Mouse (Mus musculus): ENCODE measurements around the gene Gm11639. TPM values are rescaled to one million over a fixed set of nuclear protein-coding genes. Genes with fewer than 3 reads are reported as not detected.
A peak's percentile ranks its signal among the peaks of the same experiment; 100 is the strongest.

Gm11639 gene
- total RNA-seq (2021) (under 1 TPM; 0.02 to 0.05 TPM), polyA plus RNA-seq (2012; rRNA removed) (not detected in 2 replicates)
- long read RNA-seq = 0 reads

DNA sequence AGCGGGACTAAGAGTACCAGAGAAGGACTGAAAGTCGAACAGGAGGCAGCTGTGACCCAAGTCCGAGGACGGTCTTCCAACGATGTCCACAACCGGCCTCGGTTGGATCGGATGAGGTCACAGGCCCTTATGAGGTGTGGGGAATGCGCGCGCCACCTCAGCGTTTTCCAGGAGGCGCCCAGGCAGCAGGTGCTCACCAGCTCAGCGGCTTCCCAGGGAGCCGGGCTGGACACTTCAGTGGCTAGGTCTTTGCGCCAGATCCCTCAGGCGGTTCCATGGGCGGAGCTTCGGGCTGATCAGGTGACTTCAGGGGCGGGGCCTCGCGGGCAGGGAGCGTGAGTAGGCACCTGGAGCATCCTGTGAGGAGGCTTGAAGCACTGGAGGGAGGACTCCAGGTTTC lies at the start of gene Gm11639:
Gm11639 (plus strand) TSS at position 160 of the 400 bp plus-strand sequence.
- intact Hi-C loops (cut with DNase I) = no loop called here
- H3K27me3 ChIP-seq (ENCODE audit: control insufficient read depth, insufficient read depth, low read length) = no peaks in the 10 kb centered on the region
- no peak for DNase-seq
- H3K27ac ChIP-seq = no peak within 1 kb of the TSS
- H3K4me3 ChIP-seq = no peak within 1 kb of the TSS
- 29% methylated on average over 23 of the region's 23 CpGs for WGBS
- H3K9ac ChIP-seq (ENCODE audit: low read depth, low read length) = no peak within 1 kb of the TSS
- H3K79me2 ChIP-seq (replicated peaks; ENCODE audit: control insufficient read depth, insufficient read depth, low read length) = no peaks in the 10 kb centered on the region
- H3K4me1 ChIP-seq (ENCODE audit: control insufficient read depth, insufficient read depth, low read length) = no peaks in the 10 kb centered on the region
- no peaks in the 10 kb centered on the region for H3K36me3 ChIP-seq (ENCODE audit: control insufficient read depth, insufficient read depth, low read length)
- no peak for TF ChIP-seq POLR2A (IDR thresholded peaks at IDR 0.05; ENCODE audit: insufficient read depth, low read depth, low read length)
- no peak for TF ChIP-seq EP300 (IDR thresholded peaks at IDR 0.05; ENCODE audit: insufficient read depth, low read depth, low read length)
- no peak for TF ChIP-seq CTCF (IDR thresholded peaks at IDR 0.05)

DNA sequence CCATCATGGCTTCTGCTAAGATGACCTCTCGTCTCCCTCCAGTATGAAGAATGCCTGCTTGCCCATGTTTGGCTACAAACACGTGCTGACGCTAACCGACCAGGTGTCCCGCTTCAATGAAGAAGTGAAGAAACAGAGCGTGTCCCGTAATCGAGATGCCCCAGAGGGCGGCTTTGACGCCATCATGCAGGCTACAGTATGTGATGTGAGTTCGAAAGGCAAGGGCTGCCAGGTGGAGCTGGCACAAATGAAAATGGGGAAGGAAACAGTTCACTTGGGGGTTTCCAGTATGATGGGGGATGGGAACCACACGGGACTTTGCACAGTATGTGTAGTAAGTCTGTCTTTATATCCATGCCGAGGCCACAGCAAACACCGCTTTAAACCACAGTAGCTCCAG lies 48.5 kb upstream of the Gm11639 start:
- no peak overlapping the region for H3K27ac ChIP-seq
- no peak overlapping the region for H3K9ac ChIP-seq (ENCODE audit: low read depth, low read length)
- DNase-seq = peak in 1 of 2 experiments; percentile 46
- intact Hi-C loops (cut with DNase I) = no loop called here
- no peaks in the 10 kb centered on the region for H3K79me2 ChIP-seq (replicated peaks; ENCODE audit: control insufficient read depth, insufficient read depth, low read length)
- no peaks in the 10 kb centered on the region for H3K4me1 ChIP-seq (ENCODE audit: control insufficient read depth, insufficient read depth, low read length)
- TF ChIP-seq EP300 (IDR thresholded peaks at IDR 0.05; ENCODE audit: insufficient read depth, low read depth, low read length) = no peak
- no peak for TF ChIP-seq POLR2A (IDR thresholded peaks at IDR 0.05; ENCODE audit: insufficient read depth, low read depth, low read length)
- TF ChIP-seq CTCF (IDR thresholded peaks at IDR 0.05) = no peak
- H3K36me3 ChIP-seq (ENCODE audit: control insufficient read depth, insufficient read depth, low read length) = no peaks in the 10 kb centered on the region
- WGBS = 93% methylated on average over 14 of the region's 14 CpGs
- H3K4me3 ChIP-seq = no peak overlapping the region
- H3K27me3 ChIP-seq (ENCODE audit: control insufficient read depth, insufficient read depth, low read length) = no peaks in the 10 kb centered on the region

DNA sequence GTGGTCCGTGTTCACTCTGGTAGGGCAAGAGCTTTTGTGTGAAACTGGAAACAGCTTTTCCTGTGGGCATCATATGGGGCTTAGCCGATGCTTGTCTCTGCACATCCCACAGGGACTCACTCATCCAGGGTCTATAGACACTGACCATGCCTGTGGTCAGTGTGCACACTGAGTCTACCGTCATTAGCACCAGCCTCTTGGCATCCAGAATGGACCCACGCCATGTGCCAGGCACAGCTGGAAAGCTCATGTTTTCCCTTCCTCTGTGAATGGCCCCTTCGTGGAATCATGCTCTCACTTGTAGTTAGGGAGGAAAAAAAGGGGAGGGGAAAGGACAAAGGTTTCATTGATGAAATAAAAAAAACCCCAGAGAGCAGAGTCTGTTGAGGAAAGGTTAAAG lies 47.5 kb upstream of the Gm11639 start:
- H3K36me3 ChIP-seq (ENCODE audit: control insufficient read depth, insufficient read depth, low read length) = no peaks in the 10 kb centered on the region
- no peak for DNase-seq
- TF ChIP-seq POLR2A (IDR thresholded peaks at IDR 0.05; ENCODE audit: insufficient read depth, low read depth, low read length) (no peak), EP300 (IDR thresholded peaks at IDR 0.05; ENCODE audit: insufficient read depth, low read depth, low read length) (no peak), CTCF (IDR thresholded peaks at IDR 0.05) (no peak)
- H3K79me2 ChIP-seq (replicated peaks; ENCODE audit: control insufficient read depth, insufficient read depth, low read length) = no peaks in the 10 kb centered on the region
- no peak overlapping the region for H3K9ac ChIP-seq (ENCODE audit: low read depth, low read length)
- WGBS = 75% methylated on average over 5 of the region's 5 CpGs
- H3K27me3 ChIP-seq (ENCODE audit: control insufficient read depth, insufficient read depth, low read length) = no peaks in the 10 kb centered on the region
- H3K27ac ChIP-seq = no peak overlapping the region
- no peaks in the 10 kb centered on the region for H3K4me1 ChIP-seq (ENCODE audit: control insufficient read depth, insufficient read depth, low read length)
- H3K4me3 ChIP-seq = no peak overlapping the region
- intact Hi-C loops (cut with DNase I) = no loop called here

DNA sequence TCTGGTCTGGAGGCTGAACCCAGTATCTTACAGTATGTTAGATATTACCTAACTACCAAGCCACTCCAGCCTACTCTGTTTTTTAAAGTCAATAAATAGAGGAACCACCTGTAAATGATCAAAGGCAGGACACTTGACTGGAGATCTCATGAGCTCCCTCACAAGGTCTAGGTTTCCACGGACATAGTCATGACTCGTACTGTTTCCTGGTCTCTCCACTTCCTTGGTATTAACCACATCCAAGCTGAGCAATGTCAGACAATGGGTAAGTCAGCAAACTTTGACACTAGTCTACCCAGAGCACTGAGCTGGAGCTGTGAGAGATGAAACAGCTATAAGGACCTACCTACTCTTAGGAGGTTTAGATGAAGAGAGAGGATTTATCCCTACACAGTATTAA lies 46.6 kb upstream of the Gm11639 start:
- Histone ChIP-seq H3K79me2 (replicated peaks; ENCODE audit: control insufficient read depth, insufficient read depth, low read length) (no peaks in the 10 kb centered on the region), H3K4me3 (no peak overlapping the region), H3K4me1 (ENCODE audit: control insufficient read depth, insufficient read depth, low read length) (no peaks in the 10 kb centered on the region), H3K9ac (ENCODE audit: low read depth, low read length) (no peak overlapping the region), H3K36me3 (ENCODE audit: control insufficient read depth, insufficient read depth, low read length) (no peaks in the 10 kb centered on the region), H3K27ac (no peak overlapping the region), H3K27me3 (ENCODE audit: control insufficient read depth, insufficient read depth, low read length) (no peaks in the 10 kb centered on the region)
- 52% methylated on average over 2 of the region's 2 CpGs for WGBS
- intact Hi-C loops (cut with DNase I) = no loop called here
- no peak for DNase-seq
- TF ChIP-seq POLR2A (IDR thresholded peaks at IDR 0.05; ENCODE audit: insufficient read depth, low read depth, low read length) (no peak), EP300 (IDR thresholded peaks at IDR 0.05; ENCODE audit: insufficient read depth, low read depth, low read length) (no peak), CTCF (IDR thresholded peaks at IDR 0.05) (no peak)

DNA sequence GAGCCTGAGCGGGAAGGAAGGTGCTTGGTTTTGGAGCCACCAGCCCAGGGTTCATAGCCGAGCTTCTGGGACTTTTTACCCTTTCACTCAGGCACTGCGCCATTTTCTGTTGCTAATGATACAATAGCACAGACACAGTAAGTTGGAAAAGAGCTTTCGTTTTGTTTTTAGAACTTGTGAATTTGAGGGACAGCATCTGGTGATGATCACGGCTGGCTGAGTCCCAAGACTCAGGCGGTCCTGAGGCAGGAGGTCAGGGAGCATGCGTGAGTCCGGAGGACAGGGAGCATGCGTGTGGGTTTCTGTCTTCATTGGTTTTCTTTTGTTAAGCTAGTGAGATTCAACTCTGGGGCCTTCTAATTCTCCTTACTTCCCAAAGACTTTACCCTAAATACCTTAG lies 45.9 kb upstream of the Gm11639 start:
- Histone ChIP-seq H3K4me1 (ENCODE audit: control insufficient read depth, insufficient read depth, low read length) (no peaks in the 10 kb centered on the region), H3K27ac (no peak overlapping the region), H3K36me3 (ENCODE audit: control insufficient read depth, insufficient read depth, low read length) (no peaks in the 10 kb centered on the region), H3K9ac (ENCODE audit: low read depth, low read length) (no peak overlapping the region), H3K27me3 (ENCODE audit: control insufficient read depth, insufficient read depth, low read length) (no peaks in the 10 kb centered on the region), H3K79me2 (replicated peaks; ENCODE audit: control insufficient read depth, insufficient read depth, low read length) (no peaks in the 10 kb centered on the region), H3K4me3 (no peak overlapping the region)
- no peak for DNase-seq
- no peak for TF ChIP-seq EP300 (IDR thresholded peaks at IDR 0.05; ENCODE audit: insufficient read depth, low read depth, low read length)
- TF ChIP-seq CTCF (IDR thresholded peaks at IDR 0.05) = no peak
- TF ChIP-seq POLR2A (IDR thresholded peaks at IDR 0.05; ENCODE audit: insufficient read depth, low read depth, low read length) = no peak
- intact Hi-C loops (cut with DNase I) = no loop called here
- 87% methylated on average over 9 of the region's 9 CpGs for WGBS

DNA sequence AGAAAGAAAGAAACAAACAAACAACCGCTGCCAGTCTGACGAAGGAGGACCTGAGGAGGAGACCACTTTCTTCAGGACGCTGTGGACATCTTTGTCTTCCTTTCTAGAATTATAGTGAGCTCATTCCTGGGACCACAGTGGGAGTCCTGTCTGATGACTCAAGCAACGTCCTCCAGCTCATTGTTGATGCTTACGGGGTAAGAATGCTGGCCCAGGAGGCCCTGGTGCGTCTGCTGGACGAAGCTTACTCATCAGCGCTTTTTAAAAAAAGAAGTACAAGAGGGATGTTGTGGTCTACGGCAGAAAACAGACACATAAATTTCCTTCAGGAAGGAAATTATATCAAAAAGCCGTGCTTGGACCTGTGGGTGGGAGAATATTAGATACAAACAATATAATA lies 44.6 kb upstream of the Gm11639 start:
- intact Hi-C loops (cut with DNase I) = no loop called here
- H3K36me3 ChIP-seq (ENCODE audit: control insufficient read depth, insufficient read depth, low read length) = no peaks in the 10 kb centered on the region
- WGBS = 62% methylated on average over 10 of the region's 10 CpGs
- H3K27me3 ChIP-seq (ENCODE audit: control insufficient read depth, insufficient read depth, low read length) = no peaks in the 10 kb centered on the region
- no peaks in the 10 kb centered on the region for H3K79me2 ChIP-seq (replicated peaks; ENCODE audit: control insufficient read depth, insufficient read depth, low read length)
- TF ChIP-seq POLR2A (IDR thresholded peaks at IDR 0.05; ENCODE audit: insufficient read depth, low read depth, low read length) = no peak
- no peak for TF ChIP-seq CTCF (IDR thresholded peaks at IDR 0.05)
- no peak for TF ChIP-seq EP300 (IDR thresholded peaks at IDR 0.05; ENCODE audit: insufficient read depth, low read depth, low read length)
- H3K4me3 ChIP-seq = no peak overlapping the region
- no peaks in the 10 kb centered on the region for H3K4me1 ChIP-seq (ENCODE audit: control insufficient read depth, insufficient read depth, low read length)
- no peak for DNase-seq
- H3K27ac ChIP-seq = no peak overlapping the region
- no peak overlapping the region for H3K9ac ChIP-seq (ENCODE audit: low read depth, low read length)
